Mouse (Mus musculus) spleen, embryonic (tissue): ENCODE measurements around the gene Cds2.
"Not testable (repeated sequence)": the region's sequence is repeated elsewhere in the genome, so short reads cannot be mapped to it uniquely, and the experiment has no call there.

ENCODE experiments used
- CTCF ChIA-PET: fragments of 350-600 bp; sonication (Branson Sonifier 250); formaldehyde crosslinking; loops from one replicate; lab custom pipeline; 2022; lab: Charles Lee

The Cds2 gene

DNA sequence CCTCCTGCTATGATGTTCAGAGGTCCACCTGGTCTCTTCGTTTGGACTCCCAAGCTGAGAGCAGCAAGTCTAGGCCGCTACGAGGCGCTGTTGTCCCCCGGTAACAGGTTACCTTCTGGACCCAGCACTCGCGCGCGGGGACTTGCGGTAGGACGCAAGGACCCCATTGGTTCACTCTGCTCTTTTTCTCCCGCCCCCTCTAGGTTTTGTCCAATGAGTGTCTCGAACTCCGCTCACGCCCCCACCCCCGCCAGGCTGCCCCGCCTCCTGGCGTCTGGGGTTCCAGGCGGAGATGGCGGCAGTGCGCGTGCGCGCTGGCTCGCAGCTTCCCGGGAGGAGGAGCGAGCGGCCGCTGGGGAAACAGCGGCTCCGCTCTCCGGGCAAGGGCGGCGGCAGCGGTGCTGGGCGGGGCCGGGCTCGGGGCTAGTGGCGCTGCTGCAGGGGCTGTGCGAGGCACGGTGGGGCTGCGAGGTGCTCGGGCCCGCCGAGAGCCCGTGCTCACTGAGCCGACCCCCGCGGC is at the start of gene Cds2:
Gene Cds2 (plus strand): TSS at position 270 of the 520 bp plus-strand sequence.
- CTCF ChIA-PET, result interaction anchor here (0.6 to 0.7 kb wide), 2 partner anchors 278 to 1172 kb away, joined by 4 to 5 read pairs; no protein-coding TSS in a partner anchor

DNA sequence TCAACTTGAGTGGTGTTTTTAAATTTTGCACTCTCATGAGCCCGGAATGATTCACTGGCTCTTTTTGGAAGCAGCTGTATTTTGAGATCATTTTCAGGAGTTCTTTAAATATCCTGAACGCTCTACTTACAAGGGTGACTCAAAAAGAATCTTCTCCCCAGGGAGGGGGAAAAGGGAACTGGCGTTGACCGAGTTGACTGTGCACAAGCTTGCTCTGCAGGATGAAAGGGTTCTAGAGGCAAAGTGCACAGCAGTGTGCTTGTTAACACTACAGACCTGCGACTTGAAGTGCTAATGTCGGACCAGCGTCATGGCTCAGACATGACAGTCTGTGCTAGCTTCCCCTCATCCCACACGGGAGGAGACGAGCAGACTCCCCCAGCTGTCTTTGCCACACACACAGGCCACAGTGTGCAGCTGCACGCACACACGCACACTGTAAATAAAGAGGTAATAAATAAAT is 41.3 kb upstream of the Cds2 start:
- CTCF ChIA-PET, result no interaction called here

- CTCF ChIA-PET, result no interaction called here
Measured at GRCm38 (mm10) chr2:132224359-132224758, 38.6 kb upstream of the Cds2 start.

DNA sequence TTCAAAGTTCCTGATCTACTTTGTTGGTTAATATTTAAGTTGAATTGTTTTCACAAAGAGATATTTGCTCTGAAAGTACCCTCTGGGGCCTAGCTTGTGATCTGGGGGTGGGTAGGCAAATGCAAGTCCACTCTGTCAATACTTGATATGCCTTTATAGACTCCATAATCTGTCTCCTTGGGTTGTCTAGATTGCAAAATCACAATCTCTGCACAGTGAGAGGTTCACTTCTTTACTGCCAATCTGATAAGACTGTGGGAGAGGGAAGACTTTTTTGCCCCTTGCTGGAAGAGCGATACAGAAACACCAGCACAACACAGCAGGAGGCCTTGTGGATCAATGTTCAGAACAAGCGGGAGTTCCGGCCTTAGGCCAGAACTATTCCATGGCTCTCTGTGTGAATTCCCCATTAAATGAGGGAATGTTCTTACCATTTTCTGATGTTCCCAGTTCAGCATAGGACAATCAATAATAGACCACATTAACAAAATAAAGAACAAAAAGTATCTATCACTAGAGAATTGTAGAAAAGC is 30.5 kb upstream of the Cds2 start:
- CTCF ChIA-PET, result no interaction called here

GRCm38 (mm10) chr2:132233985-132234765 is 28.8 kb upstream of the Cds2 start:
- CTCF ChIA-PET, result no interaction called here

DNA sequence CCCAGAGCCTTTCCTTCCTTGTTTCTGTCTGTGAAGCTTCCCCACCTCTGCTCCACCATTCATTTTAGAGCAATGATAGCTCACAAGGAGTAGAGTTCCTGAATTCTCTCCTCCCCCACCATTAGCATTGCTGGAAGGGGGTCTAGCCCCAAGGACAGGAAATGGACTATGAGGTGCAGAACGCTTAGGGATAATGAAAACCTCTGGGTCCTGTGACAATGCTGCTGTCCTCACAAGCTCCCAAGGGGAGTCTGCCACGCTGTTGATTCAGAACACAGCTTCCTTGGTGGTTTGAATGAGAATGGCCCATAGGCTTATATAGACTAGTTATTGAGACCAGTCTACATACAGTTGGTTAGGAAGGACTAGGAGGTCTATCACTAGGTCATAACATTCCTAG is 27.7 kb upstream of the Cds2 start:
- CTCF ChIA-PET, result no interaction called here

DNA sequence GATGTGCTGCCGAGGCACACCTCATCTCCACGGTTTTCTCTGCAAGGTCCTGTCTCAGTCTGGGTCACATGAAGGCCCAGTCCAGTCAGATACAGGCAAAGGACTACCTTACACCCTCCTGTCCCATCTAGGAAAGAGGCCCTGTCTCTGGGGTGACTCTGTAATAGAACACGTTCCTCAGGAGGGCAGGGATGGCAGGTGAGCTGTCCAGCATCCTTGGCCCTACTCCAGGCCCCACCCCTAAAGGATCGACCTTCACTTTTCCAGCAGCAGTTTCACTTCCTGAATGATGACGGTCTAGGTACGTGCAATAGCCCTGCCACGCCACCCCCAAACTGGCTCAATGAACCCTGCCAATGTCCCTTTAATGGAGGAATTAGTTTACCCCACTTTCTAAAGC is 27.0 kb upstream of the Cds2 start:
- CTCF ChIA-PET, result no interaction called here

DNA sequence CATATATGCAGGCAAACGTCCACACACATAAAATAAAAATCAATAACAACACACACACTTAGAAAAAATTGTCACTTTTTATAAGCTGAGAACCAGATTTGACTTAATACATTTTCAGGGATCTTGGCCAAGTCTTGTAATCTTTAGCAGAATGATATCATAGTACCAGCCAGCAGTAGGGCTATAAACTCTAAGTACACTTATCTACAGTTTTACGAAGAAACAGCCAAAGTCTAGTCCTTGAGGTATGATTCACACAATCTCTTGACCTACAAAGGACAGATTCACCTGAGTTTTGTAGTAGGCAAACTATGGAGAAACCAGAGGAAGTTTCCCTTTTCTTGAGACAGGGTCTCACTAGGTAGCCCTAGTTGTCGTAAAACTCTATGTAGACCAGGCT is 23.5 kb upstream of the Cds2 start:
- CTCF ChIA-PET, result not testable (repeated sequence)

GRCm38 (mm10) chr2:132240457-132240856 is 22.5 kb upstream of the Cds2 start:
- CTCF ChIA-PET, result not testable (repeated sequence)

DNA sequence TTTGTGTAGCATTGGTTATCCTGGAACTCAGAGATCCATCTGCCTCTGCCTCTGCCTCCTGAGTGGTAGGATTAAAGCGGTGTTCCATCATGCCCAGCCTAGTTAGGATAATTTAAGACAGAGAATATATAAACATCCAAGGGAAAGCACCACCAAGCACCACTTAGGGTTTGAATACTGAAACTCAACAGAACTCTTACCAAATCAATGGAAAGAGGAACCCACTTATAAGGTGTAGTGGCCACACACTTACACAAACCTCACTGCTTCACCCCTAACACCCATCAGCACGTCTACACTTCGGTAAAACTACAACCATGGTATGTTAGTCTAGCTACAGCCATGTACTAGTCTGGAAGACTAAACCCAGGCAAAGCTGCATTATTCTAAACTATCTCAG is 19.6 kb upstream of the Cds2 start:
- CTCF ChIA-PET, result no interaction called here

DNA sequence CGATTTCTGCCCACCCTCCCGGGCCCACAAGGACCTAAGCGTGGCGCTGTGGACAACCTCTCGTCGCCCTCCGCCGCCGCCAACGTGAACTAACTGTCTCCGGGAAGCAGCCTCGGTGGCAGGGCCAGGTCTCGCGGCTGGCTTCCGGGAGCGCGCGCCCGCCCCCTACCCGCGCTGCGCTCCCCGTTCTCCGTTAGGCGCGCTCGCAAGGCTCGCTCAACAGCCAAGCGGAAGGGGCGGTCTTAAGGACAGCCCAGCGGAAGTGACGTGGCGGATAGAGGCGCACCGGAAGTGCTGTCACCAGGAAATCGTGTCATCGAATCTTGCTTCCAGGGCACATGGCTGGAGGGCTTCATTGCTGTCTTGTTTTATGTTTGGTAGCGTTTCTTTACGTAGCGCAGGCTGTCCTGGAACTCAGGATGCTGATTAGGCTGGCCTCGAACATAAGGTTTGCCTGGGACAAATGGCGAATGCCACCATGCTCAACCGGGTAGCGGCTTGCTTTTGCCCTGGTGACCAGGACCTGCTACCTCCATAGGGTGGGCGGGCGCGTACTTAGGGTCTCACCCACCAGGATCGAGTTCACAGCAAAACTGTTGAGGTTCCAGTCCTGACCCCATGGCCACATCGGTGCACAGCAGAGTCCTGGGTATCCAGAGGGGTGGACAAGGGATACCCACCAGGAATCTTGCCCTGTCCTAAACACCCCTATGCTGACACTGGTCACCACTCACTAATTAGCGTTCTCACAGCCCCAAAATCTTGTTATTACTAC is 15.2 kb upstream of the Cds2 start, which contains the start of gene Tmem230:
Gene Tmem230 (minus strand): TSS at position 269 of the 775 bp plus-strand sequence.
- CTCF ChIA-PET, result no interaction called here

GRCm38 (mm10) chr2:132251911-132252310 is 11.0 kb upstream of the Cds2 start:
- CTCF ChIA-PET, result no interaction called here

GRCm38 (mm10) chr2:132252542-132253528 is 10.1 kb upstream of the Cds2 start, which contains the start of gene Pcna:
Pcna (minus strand) TSS chr2:132253314.
- CTCF ChIA-PET, result interaction anchor here (0.6 kb wide), 2 partner anchors 63 to 897 kb away, joined by 3 to 4 read pairs; no protein-coding TSS in a partner anchor

GRCm38 (mm10) chr2:132253603-132254002 is 9.3 kb upstream of the Cds2 start:
- CTCF ChIA-PET, result interaction anchor here (0.6 kb wide), 1 partner anchor 62 kb away, joined by 4 read pairs; no protein-coding TSS in a partner anchor

DNA sequence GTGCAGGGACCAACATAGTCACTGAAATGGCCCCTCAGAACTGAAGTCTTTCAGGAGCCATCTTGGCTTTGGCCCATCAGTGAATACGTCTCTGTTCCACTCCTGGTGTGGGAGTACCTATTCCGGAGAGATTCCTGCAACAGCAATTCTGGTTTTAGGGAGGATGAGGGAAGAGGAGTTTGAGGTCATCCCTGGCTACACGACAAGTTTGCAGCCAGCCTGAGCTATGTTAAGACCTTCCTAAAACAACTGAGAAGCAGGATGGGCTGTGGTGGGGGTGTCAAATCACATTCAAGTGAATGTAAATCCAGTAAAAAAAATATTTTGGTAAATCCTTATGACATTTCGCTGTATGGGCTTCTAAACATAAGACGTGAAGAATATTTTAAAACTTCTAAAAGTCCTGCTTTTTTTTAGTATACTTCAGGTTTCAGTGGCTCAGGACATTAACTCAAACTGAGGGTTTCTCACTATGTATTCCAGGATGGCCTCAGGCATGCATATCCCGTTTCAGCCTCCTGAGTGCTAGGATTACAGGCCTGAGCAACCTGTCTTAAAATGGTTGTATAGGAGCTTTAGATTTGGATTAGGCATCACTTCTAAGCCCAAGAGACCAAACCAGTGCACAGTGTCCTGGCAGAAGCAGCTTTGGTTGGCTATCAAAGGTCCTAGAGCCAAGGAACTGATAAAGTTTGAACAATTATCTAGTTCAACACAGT is 5.4 kb upstream of the Cds2 start:
- CTCF ChIA-PET, result no interaction called here

DNA sequence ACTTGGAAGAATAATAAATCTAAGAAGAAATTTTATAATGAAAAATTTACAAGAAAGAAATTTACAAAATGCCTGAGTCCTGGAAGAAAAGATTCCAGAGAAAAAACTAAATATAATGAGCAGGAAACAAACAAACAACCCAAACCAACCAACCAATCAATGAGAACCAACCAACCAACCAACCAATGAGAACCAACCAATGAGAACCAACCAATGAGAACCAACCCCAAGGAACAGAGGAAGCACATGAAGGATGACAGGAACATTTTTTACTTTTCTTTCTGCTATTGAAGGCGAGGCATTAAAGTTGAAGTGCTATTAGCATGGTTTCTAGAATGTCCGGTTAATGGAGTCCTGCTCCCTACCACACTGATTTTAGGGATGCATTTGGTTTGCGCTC is 2.3 kb upstream of the Cds2 start:
- CTCF ChIA-PET, result no interaction called here

DNA sequence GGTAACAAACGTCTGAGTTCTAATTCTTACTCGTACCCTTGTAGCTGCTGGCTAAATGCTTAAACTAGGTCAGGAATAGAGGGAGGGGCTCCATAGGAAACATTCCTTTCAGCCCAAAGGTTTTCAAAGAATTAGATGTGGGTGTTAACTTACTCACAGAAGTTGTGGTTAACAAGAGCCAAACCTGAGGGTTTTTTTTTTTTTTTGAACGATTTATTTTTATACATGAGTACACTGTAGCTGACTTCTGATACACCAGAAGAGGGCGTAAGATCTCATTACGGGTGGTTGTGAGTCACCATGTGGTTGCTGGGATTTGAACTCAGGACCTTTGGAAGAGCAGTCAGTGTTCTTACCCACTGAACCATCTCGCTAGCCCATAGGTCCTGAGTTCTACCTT is 773 bp upstream of the Cds2 start:
- CTCF ChIA-PET, result interaction anchor here (0.7 kb wide), 1 partner anchor 1171 kb away, joined by 5 read pairs; no protein-coding TSS in a partner anchor

DNA sequence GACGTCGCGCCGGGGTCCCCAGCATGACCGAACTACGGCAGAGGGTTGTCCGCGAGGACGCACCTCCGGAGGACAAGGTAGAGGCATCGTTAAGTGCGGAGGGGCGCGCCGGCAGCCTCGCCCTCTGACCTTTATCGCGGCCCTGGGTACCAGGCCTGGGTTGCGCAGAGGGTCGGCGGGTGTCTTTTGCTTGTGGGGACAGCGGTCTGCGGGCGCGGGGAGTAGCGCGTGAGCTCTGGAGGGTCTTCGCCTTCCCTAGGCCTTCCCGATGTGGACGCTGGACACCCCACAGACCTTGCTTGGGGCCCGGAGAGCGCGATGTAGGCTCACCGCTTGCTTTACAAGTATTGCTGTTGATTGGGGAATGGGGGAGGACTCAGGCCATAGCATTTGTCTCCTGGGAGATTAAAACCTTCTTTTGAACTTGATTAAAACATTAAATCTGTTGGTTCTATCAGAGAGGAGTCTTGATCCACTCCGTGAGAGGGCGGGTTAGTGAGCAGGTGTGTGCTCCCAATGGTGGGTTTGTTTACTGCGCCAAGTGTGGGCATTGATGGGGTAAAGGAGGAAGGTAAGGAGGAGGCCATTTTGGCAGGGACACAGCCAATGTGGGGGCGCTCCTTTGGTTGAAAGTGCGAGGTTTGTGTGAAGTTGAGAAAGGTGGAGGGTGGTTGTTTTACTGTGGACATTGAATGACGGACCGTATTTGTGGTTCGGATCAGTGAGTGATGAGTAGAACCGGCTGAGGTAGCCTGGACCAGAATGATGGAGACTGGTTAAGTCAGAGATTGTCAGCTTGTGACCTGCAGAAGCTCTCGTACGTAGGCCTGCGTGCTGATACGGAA is 695 bp downstream of the Cds2 start:
- CTCF ChIA-PET, result interaction anchor here (0.6 kb wide), 1 partner anchor 278 kb away, joined by 4 read pairs; no protein-coding TSS in a partner anchor

GRCm38 (mm10) chr2:132264266-132264710 is 1.3 kb downstream of the Cds2 start:
- CTCF ChIA-PET, result no interaction called here
